9 mouse cellular contexts compared by ENCODE assay signal in the genomic region with DNA sequence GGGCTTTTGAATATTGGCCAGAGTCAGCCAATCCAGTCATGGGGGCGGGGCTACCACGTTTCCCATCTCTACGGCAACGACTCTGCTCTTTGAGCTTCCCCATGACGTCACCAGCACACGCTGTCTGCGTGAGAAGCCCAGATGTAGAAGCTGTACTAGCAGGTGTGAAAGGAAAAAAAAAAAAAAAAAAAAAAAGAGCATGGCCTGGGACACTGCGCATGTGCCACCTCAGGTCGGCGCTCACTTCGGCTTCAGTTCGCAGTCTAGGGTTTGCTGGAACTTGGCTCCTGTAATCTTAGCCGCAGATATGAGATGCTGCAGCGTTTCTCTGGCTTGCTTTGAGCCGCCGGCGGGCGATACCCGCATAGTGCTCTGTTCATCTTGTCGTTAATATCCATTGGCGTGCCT.
A peak's percentile ranks its signal among the peaks of the same experiment; 100 is the strongest.
DNase-seq lines count a peak whose midpoint lies in the region; ATAC-seq and TF ChIP-seq lines count a peak whose summit lies in the region.
"Had no signal": no experiment of that assay in that cellular context is flagged by ENCODE, and none has a peak within 500 bp of the region (broad histone marks: within the 10 kb centered on the region; RNA-seq: fewer than 3 reads in every experiment).

No protein-coding gene starts in this region.

- H3K4me2 ChIP-seq in embryonic facial prominence, embryonic 11.5 days (ENCODE audit: low read depth, low read length), result peak overlapping the region; percentile 37
- H3K4me2 ChIP-seq in hindbrain, postnatal 0 days (ENCODE audit: low read depth, low read length), result peak overlapping the region; percentile 51
- H3K4me2 ChIP-seq in limb, embryonic 14.5 days (replicated peaks; ENCODE audit: low read depth, low read length, severe bottlenecking), result peak overlapping the region; percentile 44

- TF ChIP-seq POLR2A in limb, embryonic 14.5 days (IDR thresholded peaks at IDR 0.05; ENCODE audit: borderline replicate concordance, extremely low read depth, insufficient read depth, insufficient read length), result no peak

- peak; percentile 49 for DNase-seq in gastrocnemius, adult 18-20 months (ENCODE audit: low spot score)
- no peak for DNase-seq in gastrocnemius, postnatal 4 days (ENCODE audit: low spot score in 2 of 2)
- peak; percentile 93 for DNase-seq in R1 (ENCODE audit: low read depth, low spot score)
- DNase-seq in embryonic facial prominence, embryonic 11.5 days (ENCODE audit: low spot score), result peak; percentile 90
- DNase-seq in hindbrain, postnatal 0 days (ENCODE audit: low spot score), result peak; percentile 90
- DNase-seq in limb, embryonic 14.5 days (ENCODE audit: low spot score), result peak; percentile 76
- peak; percentile 66 for DNase-seq in neural tube, embryonic 10.5 days (ENCODE audit: extremely low spot score, low spot score)
- peak; percentile 72 for DNase-seq in testis, postnatal 14 days (ENCODE audit: low spot score)

- H3K27me3 ChIP-seq in embryonic facial prominence, embryonic 11.5 days (ENCODE audit: control insufficient read depth, insufficient read depth, low read length), result no peaks in the 10 kb centered on the region
- H3K27me3 ChIP-seq in hindbrain, postnatal 0 days (ENCODE audit: insufficient read depth, low read length), result no peaks in the 10 kb centered on the region
- H3K27me3 ChIP-seq in limb, embryonic 14.5 days (ENCODE audit: control insufficient read depth, insufficient read depth, low read length), result no peaks in the 10 kb centered on the region
- H3K27me3 ChIP-seq: Patski had no signal

- WGBS in embryonic facial prominence, embryonic 11.5 days, result 1% methylated on average over 21 of the region's 21 CpGs
- 4% methylated on average over 21 of the region's 21 CpGs for WGBS in hindbrain, postnatal 0 days
- under 1% methylated on average over 21 of the region's 21 CpGs for WGBS in limb, embryonic 14.5 days

- H3K36me3 ChIP-seq in embryonic facial prominence, embryonic 11.5 days (replicated peaks; ENCODE audit: control insufficient read depth, insufficient read depth, low read depth, low read length), result no peaks in the 10 kb centered on the region
- no peaks in the 10 kb centered on the region for H3K36me3 ChIP-seq in hindbrain, postnatal 0 days (ENCODE audit: insufficient read depth, low read length)
- no peaks in the 10 kb centered on the region for H3K36me3 ChIP-seq in limb, embryonic 14.5 days (ENCODE audit: control insufficient read depth, insufficient read depth, low read length)

- H3K4me1 ChIP-seq in embryonic facial prominence, embryonic 11.5 days (ENCODE audit: control insufficient read depth, insufficient read depth, low read length), result no peaks in the 10 kb centered on the region; the same call in 1 of the 2 replicates
- H3K4me1 ChIP-seq in hindbrain, postnatal 0 days (ENCODE audit: insufficient read depth, low read length), result no peaks in the 10 kb centered on the region
- H3K4me1 ChIP-seq in limb, embryonic 14.5 days (ENCODE audit: control insufficient read depth, insufficient read depth, low read length), result peaks cover 29% of the 10 kb centered on the region

- H3K4me3 ChIP-seq in embryonic facial prominence, embryonic 11.5 days (ENCODE audit: low read depth, low read length), result peak overlapping the region; percentile 9; the same call in 1 of the 2 replicates
- peak overlapping the region; percentile 30 for H3K4me3 ChIP-seq in hindbrain, postnatal 0 days (ENCODE audit: low read length)
- H3K4me3 ChIP-seq in limb, embryonic 14.5 days (replicated peaks; ENCODE audit: low read length), result no peak overlapping the region

- peak; percentile 33 for TF ChIP-seq CTCF in hindbrain, postnatal 0 days (IDR thresholded peaks at IDR 0.05; ENCODE audit: low read depth)

- H3K27ac ChIP-seq in embryonic facial prominence, embryonic 11.5 days (replicated peaks; ENCODE audit: low read depth, low read length), result no peak overlapping the region
- H3K27ac ChIP-seq in hindbrain, postnatal 0 days, result peak overlapping the region; percentile 60; the same call in 1 of the 2 replicates
- no peak overlapping the region for H3K27ac ChIP-seq in limb, embryonic 14.5 days (replicated peaks; ENCODE audit: low read depth, low read length)

- no peaks in the 10 kb centered on the region for H3K9me3 ChIP-seq in embryonic facial prominence, embryonic 11.5 days (replicated peaks; ENCODE audit: control insufficient read depth, low read length)
- H3K9me3 ChIP-seq in hindbrain, postnatal 0 days (ENCODE audit: low read length), result no peaks in the 10 kb centered on the region
- H3K9me3 ChIP-seq in limb, embryonic 14.5 days (ENCODE audit: control insufficient read depth, low read length), result no peaks in the 10 kb centered on the region

- H3K9ac ChIP-seq in embryonic facial prominence, embryonic 11.5 days (replicated peaks; ENCODE audit: low read length), result peak overlapping the region; percentile 23; the same call in 1 of the 2 replicates
- peak overlapping the region; percentile 39 for H3K9ac ChIP-seq in hindbrain, postnatal 0 days (replicated peaks; ENCODE audit: low read length)
- H3K9ac ChIP-seq in limb, embryonic 14.5 days (ENCODE audit: low read depth, low read length, severe bottlenecking), result no peak overlapping the region

- ATAC-seq in embryonic facial prominence, embryonic 11.5 days (replicated peaks; ENCODE audit: insufficient number of reproducible peaks, low FRiP score, low TSS enrichment, low read depth), result peak; percentile 74; the same call in 1 of the 2 replicates
- peak; percentile 89 for ATAC-seq in hindbrain, postnatal 0 days
- peak; percentile 77 for ATAC-seq in limb, embryonic 14.5 days (ENCODE audit: low FRiP score, low read depth)
- ATAC-seq: Patski had no signal

Comparison
In these comparisons a context has a peak if more than half of its experiments do, and no peak if none do; other contexts are left out.
1. DNase-seq: peak in gastrocnemius, adult 18-20 months (single experiment), R1 (single experiment), embryonic facial prominence, embryonic 11.5 days (single experiment), hindbrain, postnatal 0 days (single experiment), limb, embryonic 14.5 days (single experiment), neural tube, embryonic 10.5 days (single experiment) and testis, postnatal 14 days (single experiment); none in gastrocnemius, postnatal 4 days (0 of 2).
2. Peak in every context shown above with its lines, with median percentiles within 50 percentile points of each other: ATAC-seq and H3K4me2 ChIP-seq.